Mouse (Mus musculus): ENCODE results near the gene Nt5c3b. TPM values are rescaled to one million over a fixed set of nuclear protein-coding genes. Genes with fewer than 3 reads are reported as not detected.

The Nt5c3b gene
- total RNA-seq, 2 experiments from 2014 or later, result 50.2 to 52.4 TPM

DNA sequence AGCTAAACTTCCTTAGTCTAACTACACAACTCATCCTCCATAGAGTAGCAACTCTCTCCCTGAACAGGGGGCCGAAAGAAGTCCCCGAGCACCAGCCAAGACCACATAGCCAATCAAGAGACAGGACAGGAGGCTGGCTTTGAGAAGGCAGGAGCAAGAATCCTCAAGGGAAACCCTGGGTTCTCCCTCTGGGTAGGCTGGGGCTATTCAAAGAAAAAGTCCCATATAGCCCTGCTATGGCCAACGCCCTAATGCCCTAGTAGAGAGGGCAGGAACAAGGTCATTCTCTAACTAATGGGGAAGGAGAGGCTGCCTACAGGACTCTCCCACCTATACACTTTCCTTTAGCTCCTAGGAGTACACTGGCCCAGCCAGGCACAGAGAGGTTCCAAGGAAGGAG is 56.6 kb downstream of the Nt5c3b start:
- DNase-seq (ENCODE audit: extremely low spot score in 1 of 2, low spot score in 1 of 2), result no peak

DNA sequence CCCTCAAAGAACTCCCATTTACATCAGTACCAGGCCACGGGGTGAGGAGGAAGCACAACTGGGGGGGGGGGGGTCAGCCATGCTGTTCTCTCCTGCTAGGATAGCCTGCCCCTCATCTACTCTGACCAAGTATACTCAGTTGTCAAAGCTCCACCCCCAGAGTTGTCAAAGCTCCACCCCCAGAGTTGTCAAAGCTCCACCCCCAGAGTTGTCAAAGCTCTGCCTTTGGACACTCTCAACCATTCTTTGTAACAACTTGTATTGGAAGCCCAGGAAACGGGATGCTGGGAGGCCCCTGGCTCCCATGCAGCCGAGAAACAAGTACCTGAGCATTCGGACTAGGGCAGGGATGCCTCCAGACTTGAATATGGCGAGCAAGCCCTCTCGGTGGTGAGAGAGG is 58.9 kb downstream of the Nt5c3b start:
- DNase-seq (ENCODE audit: extremely low spot score in 1 of 2, low spot score in 1 of 2), result no peak

DNA sequence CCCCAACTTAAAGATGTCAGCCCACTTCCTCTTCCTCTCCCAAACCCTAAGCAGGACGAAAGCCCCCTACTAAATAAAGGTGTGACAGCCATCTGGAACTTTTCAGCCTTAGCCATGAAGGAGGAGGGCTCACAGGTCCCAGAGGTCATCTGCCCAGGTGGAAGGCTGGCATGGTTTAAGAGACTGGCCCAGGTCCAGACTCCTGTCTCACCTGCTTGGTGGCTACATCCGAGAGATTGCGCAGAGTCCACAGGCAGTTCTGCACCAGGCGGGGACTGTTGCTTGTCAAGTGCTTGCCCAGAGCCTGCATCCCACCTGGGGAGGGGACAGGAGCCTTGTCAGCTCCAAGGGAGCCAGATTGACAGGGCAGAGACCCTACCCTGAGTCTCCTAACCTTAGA is 62.3 kb downstream of the Nt5c3b start:
- DNase-seq (ENCODE audit: extremely low spot score in 1 of 2, low spot score in 1 of 2), result no peak

DNA sequence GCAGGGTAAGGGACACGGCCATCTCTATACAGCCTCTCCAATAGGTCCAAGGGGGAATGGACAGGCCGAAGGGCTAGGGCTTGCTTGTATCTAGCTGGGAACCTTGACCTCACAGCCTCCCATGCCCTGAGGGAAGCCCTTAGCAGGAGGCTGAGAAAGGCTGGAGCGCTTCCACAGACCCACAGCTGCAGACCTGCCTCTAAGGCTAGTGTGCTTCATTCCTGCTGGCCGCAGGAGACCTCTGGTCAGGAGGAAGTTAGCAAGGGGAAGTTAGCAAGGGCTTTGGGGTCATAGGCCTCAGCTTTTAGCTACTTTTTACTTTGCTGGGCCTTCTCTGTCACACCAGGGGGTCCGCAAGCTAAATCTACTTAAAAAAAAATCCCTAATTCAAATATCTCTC is 63.2 kb downstream of the Nt5c3b start:
- no peak for DNase-seq (ENCODE audit: extremely low spot score in 1 of 2, low spot score in 1 of 2)

DNA sequence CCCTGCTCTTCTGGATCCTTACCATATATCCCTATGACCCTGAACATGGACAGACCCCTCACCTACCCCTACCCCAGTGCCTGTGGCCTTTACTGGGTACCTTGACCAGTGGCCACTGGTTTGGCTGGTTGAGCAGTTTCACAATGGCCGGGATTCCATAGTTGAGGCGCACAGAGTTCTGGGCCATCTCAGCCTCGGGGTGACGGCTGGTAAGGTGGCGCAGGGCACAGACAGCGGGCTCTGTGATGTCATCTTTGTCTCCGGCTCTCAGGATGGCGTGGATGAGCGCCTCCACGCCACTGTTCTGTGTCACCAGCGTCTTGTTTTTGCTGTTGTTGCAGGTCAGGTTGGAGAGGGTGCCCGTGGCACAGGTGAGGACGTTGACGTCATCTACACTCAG is 63.6 kb downstream of the Nt5c3b start:
- no peak for DNase-seq (ENCODE audit: extremely low spot score in 1 of 2, low spot score in 1 of 2)

DNA sequence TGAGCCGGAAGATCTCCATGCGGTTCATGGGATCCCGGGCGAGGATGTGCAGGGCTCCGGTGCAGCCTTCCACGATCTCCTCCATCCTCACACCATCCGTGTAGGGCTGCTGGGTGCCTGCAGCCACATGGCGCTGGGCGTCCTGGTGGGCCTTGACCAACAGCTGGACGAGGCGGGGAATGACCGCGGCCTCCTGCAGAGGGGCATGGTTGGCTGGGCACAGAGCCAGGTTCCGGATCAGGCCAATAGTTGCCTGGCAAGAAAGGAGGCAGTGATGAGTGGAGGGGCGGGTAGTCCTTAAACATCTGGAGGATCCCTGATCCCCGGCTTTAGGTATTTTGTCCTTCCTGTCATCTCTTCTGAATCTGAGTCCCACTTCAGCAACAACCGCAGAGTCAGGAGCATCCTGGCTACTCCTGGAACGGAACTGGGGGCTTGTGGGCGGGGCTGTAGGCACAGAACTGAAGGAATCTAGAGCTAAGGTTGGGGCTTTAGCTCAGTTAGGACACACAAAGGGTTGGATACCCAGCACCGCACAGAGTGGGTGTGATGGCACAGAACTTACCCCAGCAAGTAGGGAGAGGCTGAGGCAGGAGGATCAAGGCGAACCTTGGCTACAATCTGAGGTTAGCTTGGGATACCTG is 64.7 kb downstream of the Nt5c3b start:
- no peak for DNase-seq (ENCODE audit: extremely low spot score in 1 of 2, low spot score in 1 of 2)

DNA sequence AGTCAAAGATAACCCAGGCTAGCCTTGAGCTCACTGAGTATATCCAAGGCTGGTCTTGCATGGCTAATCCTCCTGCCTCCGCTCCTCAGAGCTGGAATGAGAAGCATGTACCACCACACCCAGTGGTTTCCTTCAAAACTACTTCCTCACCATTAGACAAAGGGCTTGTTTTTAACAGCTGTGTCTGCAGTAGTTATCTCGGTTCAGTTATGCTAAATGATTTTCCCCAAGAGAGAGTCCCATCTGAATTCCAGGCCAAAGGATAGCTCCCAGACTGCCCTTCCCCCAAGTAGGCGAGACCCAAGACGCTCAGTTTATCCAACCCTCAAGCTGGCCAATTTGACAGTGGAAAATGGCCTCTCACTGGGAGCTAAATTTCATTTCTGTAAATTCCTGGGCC is 65.6 kb downstream of the Nt5c3b start:
- DNase-seq (ENCODE audit: extremely low spot score in 1 of 2, low spot score in 1 of 2), result no peak

DNA sequence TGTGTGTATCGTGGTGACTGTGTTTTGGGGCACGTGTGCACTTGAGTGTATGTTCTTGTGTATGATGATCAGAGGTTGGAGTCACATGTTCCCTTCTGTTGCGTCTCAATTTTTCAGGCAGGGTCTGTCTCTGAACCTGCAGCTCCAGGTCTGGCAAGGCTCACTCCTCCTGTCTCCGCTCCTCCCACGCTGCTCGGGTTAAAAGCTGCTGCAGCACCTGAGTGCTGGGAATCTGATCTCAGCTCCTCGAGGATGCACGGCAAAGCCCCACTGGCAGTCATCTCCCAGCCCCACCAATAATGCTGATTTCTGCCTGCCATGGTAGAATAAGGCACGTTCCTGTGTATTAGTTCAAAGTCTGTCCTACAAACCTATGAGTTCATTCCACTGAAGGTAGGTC is 66.5 kb downstream of the Nt5c3b start:
- no peak for DNase-seq (ENCODE audit: extremely low spot score in 1 of 2, low spot score in 1 of 2)

Small RNA genes lying within 50 kb of the gene (microRNA-seq; reads per million reads assigned to microRNA genes)
- gene Gm27374 (0 reads per million in 2 experiments), gene Mir7116 (0.20 to 0.37 reads per million in 2 experiments)

Other genes with a start within 250 kb of the Nt5c3b start
- 1 to 10 TPM; 2.1 to 4.0 TPM for gene Krt9, start 248.6 kb downstream of the Nt5c3b start, total RNA-seq (2021)
- not detected for gene Krt14, start 234.3 kb downstream of the Nt5c3b start, total RNA-seq (2021)
- gene Krt16, start 192.9 kb downstream of the Nt5c3b start, total RNA-seq (2021), result not detected
- gene Krt17, start 180.8 kb downstream of the Nt5c3b start, total RNA-seq (2021), result not detected
- not detected for gene Krt42, start 171.9 kb downstream of the Nt5c3b start, total RNA-seq (2021)
- 100 to 1,000 TPM; 723 to 806 TPM for gene Eif1, start 121.9 kb downstream of the Nt5c3b start, total RNA-seq (2021)
- gene Gast, start 107.4 kb downstream of the Nt5c3b start, total RNA-seq (2021), result not detected
- 100 to 1,000 TPM; 125 to 143 TPM for gene Hap1, start 85.7 kb downstream of the Nt5c3b start, total RNA-seq (2021)
- 10 to 100 TPM; 33.2 to 36.2 TPM for gene Jup, start 44.0 kb downstream of the Nt5c3b start, total RNA-seq (2021)
- 1 to 10 TPM; 9.2 to 9.8 TPM for gene P3h4, start 27.0 kb downstream of the Nt5c3b start, total RNA-seq (2021)
- 1 to 10 TPM; 6.8 to 7.4 TPM for gene Fkbp10, start 26.1 kb downstream of the Nt5c3b start, total RNA-seq (2021)
- gene Klhl10, start 109 bp upstream of the Nt5c3b start, total RNA-seq (2021), result 1 to 10 TPM; 1.1 to 1.6 TPM
- gene Klhl11, start 30.9 kb upstream of the Nt5c3b start, total RNA-seq (2021), result 100 to 1,000 TPM; 106 to 113 TPM
- gene Acly, start 86.2 kb upstream of the Nt5c3b start, total RNA-seq (2021), result 100 to 1,000 TPM; 107 to 112 TPM
- 1 to 10 TPM in 1 of 2 experiments, under 1 TPM in 1; 0.54 to 1.2 TPM for gene Ttc25, start 103.8 kb upstream of the Nt5c3b start, total RNA-seq (2021)
- gene Cnp, start 133.1 kb upstream of the Nt5c3b start, total RNA-seq (2021), result 100 to 1,000 TPM; 365 to 435 TPM
- 10 to 100 TPM; 15.1 to 16.5 TPM for gene Nkiras2, start 177.4 kb upstream of the Nt5c3b start, total RNA-seq (2021)
- gene Dnajc7, start 178.4 kb upstream of the Nt5c3b start, total RNA-seq (2021), result 100 to 1,000 TPM; 234 to 286 TPM

Measured in layer of hippocampus, postnatal 25 days (tissue).